Mouse (Mus musculus): ENCODE data around the gene H2-M9. TPM values are rescaled to one million over a fixed set of nuclear protein-coding genes. Genes with fewer than 3 reads are reported as not detected.

Gene H2-M9
- not detected for total RNA-seq (2021)

- intact Hi-C loops (cut with DNase I) = no loop called here
- no peak for DNase-seq (ENCODE audit: low spot score)
Measured at GRCm38 (mm10) chr17:36642566-36642965, at the start of gene H2-M9. Gene H2-M9 (minus strand): TSS chr17:36642666.

DNA sequence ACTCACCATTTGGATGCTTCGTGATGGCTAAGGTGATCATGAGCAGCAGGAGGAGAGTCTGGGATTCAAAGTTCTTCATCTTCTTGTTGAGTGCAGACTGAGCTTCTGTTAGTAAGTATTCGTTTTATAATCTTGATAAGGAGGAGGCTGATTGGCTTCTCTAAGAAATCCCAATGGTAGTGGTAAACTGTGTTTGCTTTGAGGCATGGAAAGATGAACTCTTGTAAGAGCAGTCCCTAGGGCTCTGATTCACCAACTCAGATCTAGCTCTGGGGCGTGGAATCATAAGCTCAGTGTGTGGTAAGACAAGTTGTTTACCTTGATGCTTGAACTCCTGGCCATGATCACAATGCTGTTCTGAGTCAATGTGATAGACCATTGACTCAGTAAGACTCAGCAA, 29.7 kb upstream of the H2-M9 start, which contains the start of gene H2-M1:
H2-M1 (minus strand) TSS at position 101 of the 400 bp plus-strand sequence.
- intact Hi-C loops (cut with DNase I) = no loop called here

More for the DNA sequence above, 29.7 kb upstream of the H2-M9 start, which contains the start of gene H2-M1:
- DNase-seq (ENCODE audit: low spot score) = no peak

Other genes starting within 250 kb of the H2-M9 start
- not detected for gene H2-M10.4, start 180.3 kb downstream of the H2-M9 start, total RNA-seq (2021)
- not detected for gene H2-M11, start 95.6 kb downstream of the H2-M9 start, total RNA-seq (2021)
- not detected for gene H2-M1, start 29.6 kb upstream of the H2-M9 start, total RNA-seq (2021)
- not detected for gene H2-M10.5, start 130.2 kb upstream of the H2-M9 start, total RNA-seq (2021)
- gene H2-M10.6, start 169.5 kb upstream of the H2-M9 start, total RNA-seq (2021) = not detected
- gene Trim26, start 194.5 kb upstream of the H2-M9 start, total RNA-seq (2021) = 10 to 100 TPM; 19.4 to 20.5 TPM
- gene Trim15, start 224.5 kb upstream of the H2-M9 start, total RNA-seq (2021) = not detected
- 1 to 10 TPM; 1.2 TPM for gene Trim10, start 226.9 kb upstream of the H2-M9 start, total RNA-seq (2021)
- gene Trim40, start 247.5 kb upstream of the H2-M9 start, total RNA-seq (2021) = not detected

Data from heart, postnatal 25 days (tissue).